Mouse (Mus musculus) stomach, embryonic 14.5 days (tissue): Measurements from ENCODE around the gene Zkscan6. TPM values are rescaled to one million over a fixed set of nuclear protein-coding genes. Genes with fewer than 3 reads are reported as not detected.

ENCODE experiments used
- polyA plus RNA-seq: library from polyadenylated mRNA; unstranded; fragments of >200 nt; fragmentation: Nextera tagmentation; extraction: Ambion mirVana; gene quantifications from 2 replicates; pipeline ENCODE4 v1.2.1, GENCODE M21; 2014

The Zkscan6 gene
- polyA plus RNA-seq, 1 experiment from 2014 or later, result 14.4 TPM

Other genes with a start within 250 kb of the Zkscan6 start
- 77.7 and 77.9 TPM in 2 replicates for gene Map2k4, start 18.9 kb upstream of the Zkscan6 start, polyA plus RNA-seq